Mouse (Mus musculus) heart, embryonic 13.5 days (tissue): ENCODE data around the gene Tlk2. TPM values are rescaled to one million over a fixed set of nuclear protein-coding genes. Genes with fewer than 3 reads are reported as not detected.
A peak's percentile ranks its signal among the peaks of the same experiment; 100 is the strongest.

Experiments used
- ATAC-seq: fragments of 200-750 bp; cut with Nextera tagmentation; 2 replicates; pipeline ENCODE4 v1.8.0; 2017; ENCODE audit warnings: moderate TSS enrichment; ENCODE audit not compliant: insufficient number of reproducible peaks, low FRiP score, low TSS enrichment; ENCODE audit errors: extremely low read depth
- H3K27ac ChIP-seq: fragments of 300-500 bp; sonication (generic); replicated peaks from 2 replicates; pipeline ENCODE4 v1.5.1; 2015; ENCODE audit warnings: moderate library complexity, mild to moderate bottlenecking, inconsistent platforms
- H3K27me3 ChIP-seq: fragments of 300-500 bp; sonication (generic); replicated peaks from 2 replicates; pipeline ENCODE4 v1.6.1; 2015; ENCODE audit warnings: mild to moderate bottlenecking, inconsistent platforms
- H3K36me3 ChIP-seq: fragments of 300-500 bp; sonication (generic); 2 replicates; pipeline ENCODE4 v1.6.1; 2015; ENCODE audit warnings: mild to moderate bottlenecking, inconsistent platforms
- H3K4me1 ChIP-seq: fragments of 300-500 bp; sonication (generic); 2 replicates; pipeline ENCODE4 v1.6.1; 2015; ENCODE audit warnings: inconsistent platforms
- H3K4me2 ChIP-seq: fragments of 300-500 bp; sonication (generic); 2 replicates; pipeline ENCODE4 v1.6.1; 2015; ENCODE audit warnings: inconsistent platforms, mild to moderate bottlenecking, moderate library complexity
- H3K4me3 ChIP-seq: fragments of 300-500 bp; sonication (generic); 2 replicates; pipeline ENCODE4 v1.5.1; 2015; ENCODE audit warnings: moderate library complexity, mild to moderate bottlenecking, inconsistent platforms
- H3K9ac ChIP-seq: fragments of 300-500 bp; sonication (generic); 2 replicates; pipeline ENCODE4 v1.6.1; 2015; ENCODE audit warnings: inconsistent platforms, mild to moderate bottlenecking, moderate library complexity
- H3K9me3 ChIP-seq: fragments of 300-500 bp; sonication (generic); 2 replicates; pipeline ENCODE4 v1.6.1; 2016; ENCODE audit warnings: inconsistent platforms
- WGBS: fragments of 180-500 bp; shearing (Covaris S2); methylation state at CpG from one replicate; pipeline ENCODE4 v1.1.7; 2015; ENCODE audit warnings: mixed read lengths; 5-methylcytosine and 5-hydroxymethylcytosine counted together
- polyA plus RNA-seq: library from polyadenylated mRNA; unstranded; fragments of >200 nt; fragmentation: Nextera tagmentation; extraction: Ambion mirVana; gene quantifications from 2 replicates; pipeline ENCODE4 v1.2.1, GENCODE M21; 2015

Tlk2 gene
- polyA plus RNA-seq, 1 experiment from 2014 or later = 12.2 TPM

DNA sequence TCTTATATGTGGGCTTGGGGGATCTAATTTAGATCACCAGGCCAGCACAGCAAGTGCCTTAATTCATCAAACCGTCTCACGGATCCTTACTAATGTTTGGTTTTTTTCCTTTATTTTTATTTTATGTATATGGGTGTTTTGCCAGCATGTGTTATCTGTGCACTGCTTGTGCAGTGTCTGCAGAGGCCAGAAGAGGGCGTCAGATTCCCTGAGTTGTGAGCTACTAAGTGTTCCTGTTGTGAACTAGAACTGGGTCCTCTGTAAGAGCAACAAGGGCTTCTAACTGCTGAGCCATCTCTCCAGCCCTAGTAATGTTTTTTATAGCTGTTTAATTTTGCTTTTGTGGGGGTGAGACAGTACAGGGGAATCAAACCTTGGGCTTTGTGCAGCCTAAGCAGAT, 23.8 kb downstream of the Tlk2 start:
- Histone ChIP-seq H3K27ac (no peak overlapping the region), H3K9me3 (no peaks in the 10 kb centered on the region), H3K4me3 (no peak overlapping the region), H3K36me3 (peaks cover 3% of the 10 kb centered on the region; the same call in 1 of the 2 replicates), H3K4me1 (peaks cover 34% of the 10 kb centered on the region), H3K9ac (no peak overlapping the region), H3K4me2 (no peak overlapping the region), H3K27me3 (no peaks in the 10 kb centered on the region)
- 57% methylated on average over 3 of the region's 3 CpGs for WGBS
- no peak for ATAC-seq

DNA sequence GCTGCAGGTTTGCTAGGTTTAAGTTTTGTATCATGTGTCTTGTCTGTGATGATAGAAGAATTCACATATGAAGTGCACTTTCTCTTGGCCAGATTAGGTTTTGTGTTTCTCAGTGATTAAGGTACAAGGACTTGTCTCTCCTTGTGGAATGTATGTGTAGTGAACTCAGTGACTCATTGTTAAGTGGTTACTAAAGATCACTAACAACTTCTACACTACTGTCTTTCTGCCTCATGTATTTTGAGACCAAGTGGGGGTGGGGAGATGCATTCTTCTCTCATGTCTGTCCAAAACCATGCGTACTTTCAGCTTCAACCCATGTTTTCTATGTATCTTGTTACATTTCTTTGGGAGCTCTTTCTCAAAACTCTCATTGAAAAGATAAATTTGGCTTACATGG, 31.4 kb downstream of the Tlk2 start:
- ATAC-seq = no peak
- Histone ChIP-seq H3K4me2 (no peak overlapping the region), H3K9me3 (no peaks in the 10 kb centered on the region; the same call in 1 of the 2 replicates), H3K9ac (no peak overlapping the region), H3K27ac (no peak overlapping the region), H3K36me3 (peaks cover 60% of the 10 kb centered on the region), H3K27me3 (no peaks in the 10 kb centered on the region), H3K4me3 (no peak overlapping the region), H3K4me1 (peaks cover 26% of the 10 kb centered on the region)
- WGBS = 81% methylated on average over 1 of the region's 1 CpGs

GRCm38 (mm10) chr11:105214257-105214656, 35.6 kb downstream of the Tlk2 start:
- 97% methylated on average over 1 of the region's 1 CpGs for WGBS
- ATAC-seq = no peak

GRCm38 (mm10) chr11:105217771-105218170, 39.2 kb downstream of the Tlk2 start:
- Histone ChIP-seq H3K4me1 (peaks cover 12% of the 10 kb centered on the region), H3K4me3 (no peak overlapping the region), H3K27ac (no peak overlapping the region), H3K9me3 (no peaks in the 10 kb centered on the region; the same call in 1 of the 2 replicates), H3K27me3 (no peaks in the 10 kb centered on the region), H3K36me3 (peaks cover 38% of the 10 kb centered on the region), H3K9ac (no peak overlapping the region), H3K4me2 (no peak overlapping the region)
- 60% methylated on average over 2 of the region's 2 CpGs for WGBS
- no peak for ATAC-seq

More at GRCm38 (mm10) chr11:105214257-105214656, 35.6 kb downstream of the Tlk2 start:
- Histone ChIP-seq H3K27me3 (no peaks in the 10 kb centered on the region), H3K27ac (no peak overlapping the region), H3K9ac (no peak overlapping the region), H3K9me3 (no peaks in the 10 kb centered on the region; the same call in 1 of the 2 replicates), H3K36me3 (peaks cover 51% of the 10 kb centered on the region), H3K4me3 (no peak overlapping the region), H3K4me2 (no peak overlapping the region), H3K4me1 (peaks cover 20% of the 10 kb centered on the region)

DNA sequence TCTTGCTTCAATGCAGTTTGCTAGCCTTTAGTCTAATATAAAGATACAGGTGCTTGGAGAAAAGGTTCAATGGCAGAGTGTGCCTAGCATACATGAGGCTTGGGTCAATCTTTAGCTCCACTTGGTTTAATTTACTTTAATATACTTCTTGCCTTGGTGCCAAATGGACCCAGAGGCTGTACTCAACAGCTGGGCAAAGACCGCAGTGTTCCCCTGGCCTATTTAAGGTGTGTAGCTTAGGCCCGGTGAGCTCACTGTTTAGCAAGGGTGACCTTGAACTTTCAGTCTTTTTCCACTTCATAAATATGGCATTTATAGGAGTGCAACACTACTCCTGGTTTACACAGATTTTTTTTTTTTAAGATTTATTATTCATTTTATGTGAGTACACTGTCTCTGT, 55.9 kb downstream of the Tlk2 start:
- H3K4me2 ChIP-seq = no peak overlapping the region
- ATAC-seq = no peak
- H3K4me1 ChIP-seq = peaks cover 20% of the 10 kb centered on the region
- H3K9ac ChIP-seq = no peak overlapping the region
- WGBS = 83% methylated on average over 2 of the region's 2 CpGs
- H3K27ac ChIP-seq = no peak overlapping the region
- H3K36me3 ChIP-seq = peaks cover 35% of the 10 kb centered on the region
- no peak overlapping the region for H3K4me3 ChIP-seq
- no peaks in the 10 kb centered on the region for H3K27me3 ChIP-seq
- H3K9me3 ChIP-seq = no peaks in the 10 kb centered on the region

- Histone ChIP-seq H3K4me2 (no peak overlapping the region), H3K4me1 (peaks cover 9% of the 10 kb centered on the region), H3K9me3 (no peaks in the 10 kb centered on the region), H3K9ac (no peak overlapping the region), H3K4me3 (no peak overlapping the region), H3K27me3 (no peaks in the 10 kb centered on the region), H3K36me3 (peaks cover 53% of the 10 kb centered on the region), H3K27ac (no peak overlapping the region)
- no peak for ATAC-seq
These were observed 62.4 kb downstream of the Tlk2 start for GRCm38 (mm10) chr11:105240991-105241390.

DNA sequence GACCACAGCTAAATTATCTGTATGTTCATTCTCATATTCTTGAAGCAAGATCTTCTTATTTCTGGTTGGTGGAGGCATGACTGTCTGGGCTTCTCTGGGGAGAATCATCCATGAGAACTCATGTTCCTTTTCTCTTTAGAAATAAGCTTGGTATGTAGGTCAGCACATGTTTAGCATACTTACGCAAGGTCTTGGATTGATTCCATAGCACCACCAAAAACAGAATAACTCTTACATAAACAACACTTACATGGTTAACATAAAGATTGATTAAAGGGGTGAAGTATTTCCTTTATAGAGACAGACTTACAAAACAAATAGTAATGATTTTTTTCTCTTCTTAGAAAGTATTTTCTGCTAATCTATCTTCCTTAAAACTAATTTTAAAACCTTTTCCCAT, 67.8 kb downstream of the Tlk2 start:
- Histone ChIP-seq H3K4me2 (no peak overlapping the region), H3K9ac (no peak overlapping the region), H3K9me3 (no peaks in the 10 kb centered on the region), H3K36me3 (peaks cover 86% of the 10 kb centered on the region), H3K4me1 (no peaks in the 10 kb centered on the region), H3K4me3 (no peak overlapping the region), H3K27ac (no peak overlapping the region), H3K27me3 (no peaks in the 10 kb centered on the region)
- WGBS = 94% methylated on average over 1 of the region's 1 CpGs
- no peak for ATAC-seq

GRCm38 (mm10) chr11:105246785-105247184, 68.2 kb downstream of the Tlk2 start:
- no peak overlapping the region for H3K27ac ChIP-seq
- H3K4me1 ChIP-seq = no peaks in the 10 kb centered on the region
- H3K9ac ChIP-seq = no peak overlapping the region
- H3K4me3 ChIP-seq = no peak overlapping the region
- no peaks in the 10 kb centered on the region for H3K9me3 ChIP-seq
- WGBS = 89% methylated on average over 6 of the region's 6 CpGs
- H3K27me3 ChIP-seq = no peaks in the 10 kb centered on the region
- peaks cover 88% of the 10 kb centered on the region for H3K36me3 ChIP-seq
- ATAC-seq = no peak
- no peak overlapping the region for H3K4me2 ChIP-seq

- ATAC-seq = no peak
- H3K36me3 ChIP-seq = peaks cover 86% of the 10 kb centered on the region
- 88% methylated on average over 5 of the region's 5 CpGs for WGBS
These were observed 68.7 kb downstream of the Tlk2 start for GRCm38 (mm10) chr11:105247321-105247720.

DNA sequence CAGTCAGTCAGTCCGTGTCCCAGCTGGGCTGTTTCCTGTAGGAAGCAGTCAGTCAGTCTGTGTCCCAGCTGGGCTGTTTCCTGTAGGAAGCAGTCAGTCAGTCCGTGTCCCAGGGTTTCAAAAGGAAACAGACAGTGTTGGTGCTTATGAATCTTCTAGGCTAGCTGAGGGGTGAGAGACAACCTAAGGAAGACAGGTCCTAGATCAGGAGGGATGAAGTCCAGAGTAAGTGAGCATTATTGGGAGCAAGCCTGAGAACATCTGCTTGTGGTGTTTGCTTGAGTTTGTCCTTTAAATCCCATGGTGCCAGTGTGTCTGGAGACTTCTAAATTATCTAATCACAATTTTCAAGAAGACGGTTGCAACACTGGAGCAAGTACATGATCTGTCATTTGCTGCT, 81.1 kb downstream of the Tlk2 start:
- no peak for ATAC-seq
- 0 out of 2 replicates have a peak overlapping the region, but pooled peaks have one; percentile 8 for H3K27ac ChIP-seq
- H3K4me2 ChIP-seq = no peak overlapping the region
- H3K4me1 ChIP-seq = 0 out of 2 replicates have a peak, but pooled peaks cover 6% of the 10 kb centered on the region
- no peaks in the 10 kb centered on the region for H3K9me3 ChIP-seq
- H3K27me3 ChIP-seq = no peaks in the 10 kb centered on the region
- peaks cover 86% of the 10 kb centered on the region for H3K36me3 ChIP-seq
- 63% methylated on average over 3 of the region's 3 CpGs for WGBS
- H3K4me3 ChIP-seq = no peak overlapping the region
- H3K9ac ChIP-seq = no peak overlapping the region

More at GRCm38 (mm10) chr11:105247321-105247720, 68.7 kb downstream of the Tlk2 start:
- Histone ChIP-seq H3K9ac (no peak overlapping the region), H3K4me2 (no peak overlapping the region), H3K27ac (no peak overlapping the region), H3K4me3 (no peak overlapping the region), H3K27me3 (no peaks in the 10 kb centered on the region), H3K4me1 (no peaks in the 10 kb centered on the region), H3K9me3 (no peaks in the 10 kb centered on the region)

DNA sequence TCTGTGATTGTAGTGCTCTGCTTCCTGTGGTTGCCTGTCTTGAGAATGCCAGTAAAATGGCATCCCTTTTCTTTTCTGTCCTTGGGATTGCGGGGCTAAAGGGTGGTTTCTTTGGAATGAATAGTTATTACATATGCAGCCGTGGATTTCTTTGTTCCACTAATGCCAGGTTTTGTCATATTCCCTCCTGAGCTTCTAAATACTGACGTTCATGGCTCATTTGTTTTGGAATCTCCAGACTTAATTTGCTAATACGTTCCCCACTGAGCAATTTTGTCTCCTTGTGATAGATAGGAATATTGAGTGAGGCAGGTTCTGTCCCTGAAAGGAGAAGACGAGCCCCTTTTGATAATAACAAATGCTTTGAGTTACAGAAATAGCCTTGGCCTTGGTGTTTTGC, 82.5 kb downstream of the Tlk2 start:
- ATAC-seq = no peak
- peaks cover 80% of the 10 kb centered on the region for H3K36me3 ChIP-seq
- 0 out of 2 replicates have a peak, but pooled peaks cover 6% of the 10 kb centered on the region for H3K4me1 ChIP-seq
- no peaks in the 10 kb centered on the region for H3K9me3 ChIP-seq
- no peak overlapping the region for H3K9ac ChIP-seq
- no peak overlapping the region for H3K4me3 ChIP-seq
- H3K27ac ChIP-seq = no peak overlapping the region
- WGBS = 88% methylated on average over 5 of the region's 5 CpGs
- H3K4me2 ChIP-seq = no peak overlapping the region
- H3K27me3 ChIP-seq = no peaks in the 10 kb centered on the region

- no peaks in the 10 kb centered on the region for H3K27me3 ChIP-seq
- H3K4me3 ChIP-seq = no peak overlapping the region
- WGBS = 78% methylated on average over 4 of the region's 4 CpGs
- H3K27ac ChIP-seq = no peak overlapping the region
- no peak overlapping the region for H3K4me2 ChIP-seq
- 0 out of 2 replicates have a peak, but pooled peaks cover 6% of the 10 kb centered on the region for H3K4me1 ChIP-seq
- ATAC-seq = no peak
- no peaks in the 10 kb centered on the region for H3K9me3 ChIP-seq
- H3K9ac ChIP-seq = no peak overlapping the region
- H3K36me3 ChIP-seq = peaks cover 80% of the 10 kb centered on the region
These were observed 83.2 kb downstream of the Tlk2 start for GRCm38 (mm10) chr11:105261601-105262351.
